Mouse (Mus musculus) MEL (cell line): ENCODE measurements at regions not wholly inside any gene's neighbourhood (a gene's known extent, or its start where the extent isn't known, plus 50 kb on each side); places are given as distances from the start of the nearest gene placed in this dataset.

Source experiments
- DNase-seq: peaks from one replicate; pipeline ENCODE4 v3.0.0; 2011; ENCODE audit warnings: low read depth, low spot score
- H3K27ac ChIP-seq: 2 replicates; pipeline ENCODE4 v1.5.1; 2012; ENCODE audit warnings: low read depth, mild to moderate bottlenecking, control low read depth, low read length, moderate library complexity; ENCODE audit not compliant: control insufficient read depth
- H3K27me3 ChIP-seq, 2 experiments: fragments of 150-350 bp in 1 of 2; sonication (generic) in 1 of 2; 2 replicates each; pipeline ENCODE4 v1.6.1; 2012; ENCODE audit warnings: low read length in 2 of 2, mild to moderate bottlenecking in 2 of 2, improper control_type of control experiment in 1 of 2, moderate library complexity in 1 of 2; ENCODE audit not compliant: insufficient read depth in 2 of 2, control insufficient read depth in 1 of 2
- H3K36me3 ChIP-seq, 2 experiments: 2 replicates each; pipeline ENCODE4 v1.6.1; 2012 to 2014; ENCODE audit warnings: low read length in 2 of 2, improper control_type of control experiment in 1 of 2, inconsistent platforms in 1 of 2, mild to moderate bottlenecking in 1 of 2; ENCODE audit not compliant: insufficient read depth in 2 of 2, control insufficient read depth in 1 of 2
- H3K4me1 ChIP-seq, 2 experiments: fragments of 150-350 bp in 1 of 2; sonication (generic) in 1 of 2; 2 replicates each; pipeline ENCODE4 v1.6.1; 2012; ENCODE audit warnings: low read length in 2 of 2, improper control_type of control experiment in 1 of 2, mild to moderate bottlenecking in 1 of 2; ENCODE audit not compliant: insufficient read depth in 2 of 2, control insufficient read depth in 1 of 2
- H3K4me3 ChIP-seq, 2 experiments: fragments of 150-350 bp in 1 of 2; sonication (generic) in 1 of 2; 2 replicates each; pipeline ENCODE4 v1.5.1; 2012; ENCODE audit warnings: low read depth in 2 of 2, low read length in 2 of 2, mild to moderate bottlenecking in 2 of 2, moderate library complexity in 2 of 2, control low read depth in 1 of 2, improper control_type of control experiment in 1 of 2; ENCODE audit not compliant: control insufficient read depth in 1 of 2, insufficient read depth in 1 of 2
- H3K79me2 ChIP-seq: 2 replicates; pipeline ENCODE4 v1.6.1; 2012; ENCODE audit warnings: mild to moderate bottlenecking, low read length, moderate library complexity; ENCODE audit not compliant: control insufficient read depth, poor library complexity, insufficient read depth
- H3K9ac ChIP-seq: 2 replicates; pipeline ENCODE4 v1.6.1; 2012; ENCODE audit warnings: low read depth, mild to moderate bottlenecking, control low read depth, low read length, moderate library complexity; ENCODE audit not compliant: control insufficient read depth, poor library complexity, severe bottlenecking
- H3K9me3 ChIP-seq: fragments of 150-350 bp; sonication (generic); replicated peaks from 2 replicates; pipeline ENCODE4 v1.6.1; 2012; ENCODE audit warnings: mild to moderate bottlenecking, low read length, improper control_type of control experiment, moderate library complexity; ENCODE audit not compliant: insufficient read depth
- CHD1 ChIP-seq: IDR thresholded peaks from 2 replicates; pipeline ENCODE4 v1.6.1; 2012; ENCODE audit warnings: low read depth, mild to moderate bottlenecking, inconsistent platforms, low read length, improper control_type of control experiment
- CTCF ChIP-seq, 3 experiments: IDR thresholded peaks in 2 of 3; conservative IDR thresholded peaks in 1 of 3; 2 replicates each; pipeline ENCODE4 v1.5.1; 2011 to 2012; ENCODE audit warnings: low read length in 3 of 3, low read depth in 2 of 3, mild to moderate bottlenecking in 2 of 3, improper control_type of control experiment in 1 of 3, inconsistent platforms in 1 of 3, mixed read lengths in 1 of 3, moderate library complexity in 1 of 3; ENCODE audit not compliant: control insufficient read depth in 1 of 3, insufficient read depth in 1 of 3, poor library complexity in 1 of 3, severe bottlenecking in 1 of 3
- ELF1 ChIP-seq: IDR thresholded peaks from 2 replicates; pipeline ENCODE4 v1.6.1; 2014; ENCODE audit warnings: low read depth, mild to moderate bottlenecking, inconsistent platforms, low read length, improper control_type of control experiment, moderate library complexity
- GABPA ChIP-seq: IDR thresholded peaks from 2 replicates; pipeline ENCODE4 v1.6.1; 2012; ENCODE audit warnings: low read depth, mild to moderate bottlenecking, inconsistent platforms, low read length, improper control_type of control experiment, moderate library complexity
- HCFC1 ChIP-seq: IDR thresholded peaks from 2 replicates; pipeline ENCODE4 v1.6.1; 2012; ENCODE audit warnings: low read depth, mild to moderate bottlenecking, inconsistent platforms, low read length, improper control_type of control experiment, moderate library complexity
- JUND ChIP-seq: IDR thresholded peaks from 2 replicates; pipeline ENCODE4 v1.6.1; 2011; ENCODE audit warnings: low read depth, mild to moderate bottlenecking, improper control_type of control experiment, low read length
- KAT2A ChIP-seq: conservative IDR thresholded peaks from 2 replicates; pipeline ENCODE4 v1.6.1; 2012; ENCODE audit warnings: low read depth, low read length, improper control_type of control experiment, inconsistent platforms
- NRF1 ChIP-seq: IDR thresholded peaks from 2 replicates; pipeline ENCODE4 v1.6.1; 2014; ENCODE audit warnings: low read depth, mild to moderate bottlenecking, inconsistent platforms, low read length, improper control_type of control experiment, moderate library complexity; ENCODE audit not compliant: poor library complexity, insufficient read depth, severe bottlenecking
- RAD21 ChIP-seq: IDR thresholded peaks from 2 replicates; pipeline ENCODE4 v1.6.1; 2011; ENCODE audit warnings: mild to moderate bottlenecking, low read depth, low read length, improper control_type of control experiment
- SMC3 ChIP-seq: IDR thresholded peaks from 2 replicates; pipeline ENCODE4 v1.6.1; 2011; ENCODE audit warnings: low read depth, low read length, improper control_type of control experiment
- USF1 ChIP-seq: IDR thresholded peaks from 2 replicates; pipeline ENCODE4 v1.6.1; 2014; ENCODE audit warnings: low read depth, mild to moderate bottlenecking, inconsistent platforms, low read length, improper control_type of control experiment, moderate library complexity
- USF2 ChIP-seq, 2 experiments: IDR thresholded peaks; 2 replicates each; pipeline ENCODE4 v1.6.1; 2011 to 2012; ENCODE audit warnings: improper control_type of control experiment in 2 of 2, low read length in 2 of 2, borderline replicate concordance in 1 of 2, inconsistent platforms in 1 of 2, low read depth in 1 of 2, mild to moderate bottlenecking in 1 of 2; ENCODE audit not compliant: insufficient read depth in 1 of 2
- ZMIZ1 ChIP-seq: IDR thresholded peaks from 2 replicates; pipeline ENCODE4 v1.6.1; 2012; ENCODE audit warnings: low read depth, mild to moderate bottlenecking, inconsistent platforms, low read length, improper control_type of control experiment, moderate library complexity
- ZNF384 ChIP-seq: IDR thresholded peaks from 2 replicates; pipeline ENCODE4 v1.6.1; 2012; ENCODE audit warnings: low read depth, mild to moderate bottlenecking, inconsistent platforms, low read length, improper control_type of control experiment

GRCm38 (mm10) chr11:19775741-19776140 lies 148.4 kb upstream of the Spred2 start:
- Histone ChIP-seq H3K27ac (no peak overlapping the region), H3K9ac (no peak overlapping the region), H3K4me3 (no peak overlapping the region), H3K27me3 (peaks cover 8 to 10% of the 10 kb centered on the region in 2 experiments), H3K36me3 (no peaks in the 10 kb centered on the region), H3K9me3 (no peaks in the 10 kb centered on the region), H3K79me2 (no peaks in the 10 kb centered on the region), H3K4me1 (no peaks in the 10 kb centered on the region)
- no peak for TF ChIP-seq KAT2A
- TF ChIP-seq USF1 = no peak
- TF ChIP-seq GABPA = no peak
- TF ChIP-seq ZNF384 = no peak
- no peak for TF ChIP-seq USF2 (IDR thresholded peaks at IDR 0.05; ENCODE audit: borderline replicate concordance in 1 of 2, insufficient read depth in 1 of 2, low read depth in 1 of 2, low read length in 2 of 2)
- no peak for TF ChIP-seq HCFC1
- TF ChIP-seq ELF1 = no peak
- no peak for TF ChIP-seq JUND
- TF ChIP-seq SMC3 = no peak
- TF ChIP-seq ZMIZ1 = no peak
- no peak for TF ChIP-seq CTCF (IDR thresholded peaks at IDR 0.05 in 2 of 3, conservative IDR thresholded peaks at IDR 0.05 in 1 of 3; ENCODE audit: control insufficient read depth in 1 of 3, insufficient read depth in 1 of 3, low read depth in 2 of 3, low read length in 3 of 3, poor library complexity in 1 of 3, severe bottlenecking in 1 of 3)
- no peak for TF ChIP-seq CHD1
- no peak for DNase-seq

GRCm38 (mm10) chr11:19776473-19777200 lies 147.5 kb upstream of the Spred2 start:
- H3K79me2 ChIP-seq = no peaks in the 10 kb centered on the region
- no peak for DNase-seq
- H3K27me3 ChIP-seq = peaks cover 6 to 9% of the 10 kb centered on the region in 2 experiments
- no peak for TF ChIP-seq HCFC1
- TF ChIP-seq RAD21 = no peak
- TF ChIP-seq SMC3 = no peak
- TF ChIP-seq USF2 (IDR thresholded peaks at IDR 0.05; ENCODE audit: borderline replicate concordance in 1 of 2, insufficient read depth in 1 of 2, low read depth in 1 of 2, low read length in 2 of 2) = no peak
- no peak for TF ChIP-seq NRF1
- no peak overlapping the region for H3K4me3 ChIP-seq
- no peaks in the 10 kb centered on the region for H3K36me3 ChIP-seq
- H3K9me3 ChIP-seq = no peaks in the 10 kb centered on the region
- no peaks in the 10 kb centered on the region for H3K4me1 ChIP-seq
- H3K27ac ChIP-seq = no peak overlapping the region
- H3K9ac ChIP-seq = no peak overlapping the region
